In the genomic region with DNA sequence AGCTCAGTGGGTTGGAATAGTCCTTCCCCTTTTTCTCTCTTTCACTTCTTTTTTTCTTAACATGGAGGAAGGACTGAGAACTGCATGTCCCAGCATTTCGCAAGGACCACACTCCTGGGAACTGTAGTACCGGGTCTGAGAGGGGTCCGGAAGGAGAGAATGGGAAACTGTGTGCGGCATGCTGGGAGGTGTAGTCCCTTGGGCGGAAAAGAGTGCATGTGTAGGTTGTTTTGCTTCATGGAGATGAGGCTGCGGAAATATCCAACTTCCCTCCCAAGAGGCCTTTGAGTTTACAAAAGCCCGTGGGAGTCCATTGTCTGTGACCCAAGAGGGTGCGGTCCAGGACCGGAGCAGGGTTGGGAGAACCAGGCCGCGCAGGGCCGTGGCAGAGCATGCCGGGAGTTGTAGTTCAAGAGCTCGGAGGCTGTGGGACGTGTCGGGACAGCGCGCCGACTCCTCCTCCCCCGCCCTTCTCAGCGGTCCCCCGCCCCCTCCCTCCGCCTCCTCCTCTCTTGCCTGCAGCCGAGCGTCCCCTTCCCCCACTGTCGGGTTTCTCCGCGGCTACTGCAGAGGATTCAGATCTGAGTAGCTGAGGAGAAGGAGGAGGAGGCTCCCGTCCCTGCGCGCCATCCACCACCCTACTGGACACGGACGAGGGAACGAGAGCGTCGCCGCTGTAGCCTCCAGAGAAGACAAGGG, we compare ENCODE assay signal across 8 mouse cellular contexts. TPM values are rescaled to one million over a fixed set of nuclear protein-coding genes. Genes with fewer than 3 reads are reported as not detected.
A peak's percentile ranks its signal among the peaks of the same experiment; 100 is the strongest.
DNase-seq lines count a peak whose midpoint lies in the region; ATAC-seq and TF ChIP-seq lines count a peak whose summit lies in the region.

Fam168a (plus strand) TSS at position 493 of the 699 bp plus-strand sequence.

- no peaks in the 10 kb centered on the region for H3K9me3 ChIP-seq in megakaryocyte, embryonic 14.5 days

- no peaks in the 10 kb centered on the region for H3K36me3 ChIP-seq in megakaryocyte, embryonic 14.5 days (replicated peaks; ENCODE audit: low read length)

- ATAC-seq in activated CD4-positive, CD25-positive, alpha-beta regulatory T cell, adult 4 months: peak; percentile 88

- H3K4me3 ChIP-seq in cortical plate, adult 2 months (ENCODE audit: insufficient read depth, low read length): peak within 1 kb of the TSS; percentile 58
- peak within 1 kb of the TSS; percentile 96 for H3K4me3 ChIP-seq in megakaryocyte, embryonic 14.5 days (replicated peaks)

- H3K27me3 ChIP-seq in megakaryocyte, embryonic 14.5 days (replicated peaks): no peaks in the 10 kb centered on the region

- peak; percentile 87 to 91 for DNase-seq in gastrocnemius, adult 8-10 months (ENCODE audit: low spot score in 2 of 2)
- DNase-seq in hindlimb bud, embryonic 11.5 days (ENCODE audit: extremely low spot score, low read depth, low spot score): peak; percentile 89
- peak; percentile 82 to 95 for DNase-seq in left cerebral cortex, adult 8-10 months (ENCODE audit: low spot score in 2 of 2)
- DNase-seq in right cerebral cortex, postnatal 10 days (ENCODE audit: low spot score in 2 of 2): peak; percentile 97 to 98
- peak; percentile 81 for DNase-seq in urinary bladder, postnatal 25 days (ENCODE audit: low spot score)

- peak; percentile 97 for TF ChIP-seq POLR2A in cortical plate, adult 2 months (IDR thresholded peaks at IDR 0.05; ENCODE audit: extremely low read depth, insufficient read depth, low read length)

- H3K4me1 ChIP-seq in cortical plate, adult 2 months (ENCODE audit: control insufficient read depth, insufficient read depth, low read length): no peaks in the 10 kb centered on the region; the same call in 1 of the 2 replicates
- peaks cover 23% of the 10 kb centered on the region for H3K4me1 ChIP-seq in megakaryocyte, embryonic 14.5 days

- TF ChIP-seq CTCF in cortical plate, adult 2 months (IDR thresholded peaks at IDR 0.05; ENCODE audit: extremely low read depth, insufficient read depth, low read length): no peak

- peak within 1 kb of the TSS; percentile 92 for H3K27ac ChIP-seq in cortical plate, adult 2 months (ENCODE audit: insufficient read depth, low read length)

RNA-seq across cellular contexts. Expression of gene Fam168a, which starts in this region (rescaled TPM):
- 10 to 100 TPM; 17.3 to 18.0 TPM for polyA plus RNA-seq in activated CD4-positive, CD25-positive, alpha-beta regulatory T cell, adult 4 months (2017; shearing (Covaris generic))
- polyA plus RNA-seq in cortical plate, adult 2 months (2012; rRNA removed): 123 and 126 TPM in 2 replicates
- total RNA-seq in gastrocnemius, adult 8-10 months (2022): 10 to 100 TPM; 39.0 to 44.3 (median 40.7) TPM
- 100 to 1,000 TPM; 212 to 237 (median 224) TPM for total RNA-seq in left cerebral cortex, adult 8-10 months (2022)
- 2.9 and 4.0 TPM in 2 replicates for polyA plus RNA-seq in megakaryocyte, embryonic 14.5 days (2012; ENCODE audit: insufficient read depth, low replicate concordance)

Comparison
In these comparisons a context has a peak if more than half of its experiments do, and no peak if none do; other contexts are left out.
1. Peak in every context shown above with its lines: DNase-seq, ATAC-seq, H3K4me3 ChIP-seq and H3K27ac ChIP-seq.
2. RNA of gene Fam168a (total RNA-seq): 212 to 237 TPM in left cerebral cortex, adult 8-10 months; 39.0 to 44.3 TPM in gastrocnemius, adult 8-10 months; every median in the first group is over 4 times any median in the second.